Mouse (Mus musculus) cortical plate, adult 2 months (tissue): Measurements from ENCODE around the gene Prkch.

ENCODE experiments used
- CTCF ChIP-seq: fragments of 200-500 bp; IDR thresholded peaks from 2 replicates; pipeline ENCODE4 v1.5.1; 2011; ENCODE audit warnings: mild to moderate bottlenecking, control low read depth, low read length; ENCODE audit not compliant: insufficient read depth; ENCODE audit errors: extremely low read depth
- POLR2A ChIP-seq: fragments of 200-500 bp; IDR thresholded peaks from 2 replicates; pipeline ENCODE4 v1.6.1; 2011; ENCODE audit warnings: mild to moderate bottlenecking, low read length, control low read depth; ENCODE audit not compliant: insufficient read depth; ENCODE audit errors: extremely low read depth

DNA sequence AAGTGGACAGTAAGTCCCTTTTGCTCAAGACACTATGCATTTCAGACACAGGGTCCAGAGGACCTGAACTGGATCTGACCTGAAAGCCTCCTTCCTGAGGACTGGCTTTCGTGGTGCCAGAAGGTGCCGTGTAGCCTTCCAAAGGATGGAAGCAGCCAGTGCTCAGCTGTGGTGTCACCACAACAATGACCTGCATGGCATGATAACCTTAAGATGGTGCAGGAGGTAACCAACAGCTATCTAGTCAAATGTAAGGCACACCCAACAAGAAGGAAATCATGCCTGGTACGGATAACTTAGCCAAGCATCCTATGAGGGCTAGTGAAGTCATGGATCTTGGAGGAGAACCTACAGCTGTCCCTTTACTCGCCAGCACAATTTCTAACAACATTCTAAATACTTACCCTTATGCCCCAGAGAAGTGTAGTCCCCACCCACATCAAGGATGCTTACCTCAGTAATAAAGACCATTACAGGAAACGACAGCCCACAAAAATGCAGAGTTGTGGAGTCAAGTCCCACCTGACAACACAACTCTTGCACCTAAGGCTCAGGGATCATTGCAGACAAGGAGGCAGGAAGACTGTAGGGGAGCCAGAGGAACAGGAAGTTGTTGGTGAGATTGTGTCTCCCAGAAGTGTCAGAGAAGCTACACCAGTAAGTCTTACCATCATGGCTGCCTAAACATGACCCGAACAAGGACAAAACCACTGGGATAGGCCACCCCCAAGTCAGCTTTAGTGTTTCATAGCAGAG lies 40.9 kb downstream of the Prkch start:
- no peak for TF ChIP-seq CTCF
- TF ChIP-seq POLR2A, result no peak
